Comparison of ENCODE assay signal across 8 mouse cellular contexts in the genomic region with DNA sequence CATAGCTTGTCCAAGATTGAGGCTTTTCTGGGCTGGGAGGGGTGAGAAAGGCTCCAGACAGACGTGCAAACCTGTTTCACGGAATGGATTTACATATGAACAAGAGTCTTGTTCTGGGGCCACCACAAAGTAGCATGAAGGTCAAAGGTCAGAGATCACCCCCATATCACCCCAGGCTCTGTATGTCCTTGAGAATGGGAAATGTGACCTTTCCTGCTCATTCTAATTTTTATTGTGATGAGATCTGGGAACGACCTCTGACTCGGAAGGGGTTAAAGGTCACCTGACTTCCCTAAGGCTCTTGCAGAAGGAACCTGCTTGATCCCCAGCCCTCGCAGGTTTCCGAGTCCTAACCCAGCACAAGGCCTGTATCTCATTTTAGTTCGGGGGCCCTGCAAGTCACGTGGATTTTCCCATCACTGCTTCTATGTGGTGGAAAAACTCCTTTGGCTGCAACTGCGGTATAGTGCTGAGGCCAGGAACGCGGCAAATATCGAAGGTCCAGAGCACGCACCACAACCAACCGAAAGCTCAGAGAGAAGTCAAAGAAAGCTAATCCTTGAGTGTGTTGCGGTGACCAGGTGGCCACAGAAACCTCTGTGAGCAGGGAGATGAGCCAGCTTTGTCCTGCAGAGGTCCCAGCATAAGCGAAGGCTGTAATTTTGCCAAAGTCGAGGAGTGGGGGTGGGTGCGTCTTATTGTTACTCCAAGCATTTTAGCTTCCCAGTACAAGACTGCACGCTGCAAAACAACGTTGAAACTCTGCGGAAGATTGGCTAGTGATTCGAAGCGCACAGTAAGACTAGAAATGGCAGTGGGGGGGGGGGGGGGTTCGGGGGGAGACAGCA.
DNase-seq lines count a peak whose midpoint lies in the region; ATAC-seq lines count a peak whose summit lies in the region.

No protein-coding gene starts in this region.

- ATAC-seq in cerebellum, adult (ENCODE audit: insufficient number of reproducible peaks, low FRiP score, low TSS enrichment) = peak; percentile 53; the same call in 1 of the 2 replicates
- ATAC-seq in lung, embryonic 16.5 days (ENCODE audit: low read depth) = no peak
- ATAC-seq in hindbrain, embryonic 15.5 days (ENCODE audit: low FRiP score, low read depth) = peak; percentile 68
- peak; percentile 19 for ATAC-seq in neural tube, embryonic 14.5 days (ENCODE audit: low read depth)

- no peak overlapping the region for H3K27ac ChIP-seq in lung, embryonic 16.5 days (ENCODE audit: low read length)
- H3K27ac ChIP-seq in hindbrain, embryonic 15.5 days (replicated peaks) = peak overlapping the region; percentile 80
- H3K27ac ChIP-seq in neural tube, embryonic 14.5 days (ENCODE audit: low read depth, low read length) = peak overlapping the region; percentile 82

- H3K27me3 ChIP-seq in lung, embryonic 16.5 days (ENCODE audit: control insufficient read depth, insufficient read depth, low read depth, low read length) = no peaks in the 10 kb centered on the region
- H3K27me3 ChIP-seq in hindbrain, embryonic 15.5 days = 0 out of 2 replicates have a peak, but pooled peaks cover 3% of the 10 kb centered on the region
- H3K27me3 ChIP-seq in neural tube, embryonic 14.5 days (ENCODE audit: control insufficient read depth, insufficient read depth, low read length) = no peaks in the 10 kb centered on the region

- no peak for DNase-seq in cerebellum, adult 11 months
- DNase-seq in lung, postnatal 25 days (ENCODE audit: low spot score) = no peak
- DNase-seq in testis, postnatal 10 days (ENCODE audit: low spot score) = no peak
- no peak for DNase-seq in frontal cortex, postnatal 25 days (ENCODE audit: low spot score in 2 of 2)

- peak overlapping the region; percentile 41; the same call in 1 of the 2 replicates for H3K9ac ChIP-seq in lung, embryonic 16.5 days (ENCODE audit: low read length)
- 0 out of 2 replicates have a peak overlapping the region, but pooled peaks have one; percentile 11 for H3K9ac ChIP-seq in hindbrain, embryonic 15.5 days
- peak overlapping the region; percentile 9; the same call in 1 of the 2 replicates for H3K9ac ChIP-seq in neural tube, embryonic 14.5 days (replicated peaks; ENCODE audit: low read depth, low read length)

- H3K36me3 ChIP-seq in lung, embryonic 16.5 days (ENCODE audit: control insufficient read depth, insufficient read depth, low read length) = no peaks in the 10 kb centered on the region
- no peaks in the 10 kb centered on the region for H3K36me3 ChIP-seq in hindbrain, embryonic 15.5 days
- H3K36me3 ChIP-seq in neural tube, embryonic 14.5 days (ENCODE audit: control insufficient read depth, insufficient read depth, low read length) = no peaks in the 10 kb centered on the region

- peak overlapping the region; percentile 44 for H3K4me3 ChIP-seq in lung, embryonic 16.5 days (ENCODE audit: low read length)
- H3K4me3 ChIP-seq in hindbrain, embryonic 15.5 days = peak overlapping the region; percentile 31
- H3K4me3 ChIP-seq in neural tube, embryonic 14.5 days (ENCODE audit: low read depth, low read length) = peak overlapping the region; percentile 9

- peaks cover 10% of the 10 kb centered on the region for H3K4me1 ChIP-seq in lung, embryonic 16.5 days (replicated peaks; ENCODE audit: control insufficient read depth, insufficient read depth, low read length)
- H3K4me1 ChIP-seq in hindbrain, embryonic 15.5 days (replicated peaks) = peaks cover 21% of the 10 kb centered on the region
- peaks cover 7% of the 10 kb centered on the region; the same call in 1 of the 2 replicates for H3K4me1 ChIP-seq in neural tube, embryonic 14.5 days (ENCODE audit: control insufficient read depth, insufficient read depth, low read length)

- peak overlapping the region; percentile 59 for H3K4me2 ChIP-seq in lung, embryonic 16.5 days (ENCODE audit: low read depth, low read length)
- H3K4me2 ChIP-seq in hindbrain, embryonic 15.5 days = peak overlapping the region; percentile 58
- H3K4me2 ChIP-seq in neural tube, embryonic 14.5 days (ENCODE audit: low read depth, low read length) = peak overlapping the region; percentile 52

- H3K9me3 ChIP-seq in lung, embryonic 16.5 days (ENCODE audit: control insufficient read depth, low read length) = no peaks in the 10 kb centered on the region
- H3K9me3 ChIP-seq in hindbrain, embryonic 15.5 days = no peaks in the 10 kb centered on the region
- H3K9me3 ChIP-seq in neural tube, embryonic 14.5 days (ENCODE audit: control insufficient read depth, low read length) = no peaks in the 10 kb centered on the region

- WGBS in lung, embryonic 16.5 days = 45% methylated on average over 23 of the region's 24 CpGs
- 14% methylated on average over 24 of the region's 24 CpGs for WGBS in hindbrain, embryonic 15.5 days
- 23% methylated on average over 24 of the region's 24 CpGs for WGBS in neural tube, embryonic 14.5 days
